Mouse (Mus musculus) heart, embryonic 14.5 days (tissue): ENCODE results near the gene Fkbpl. TPM values are rescaled to one million over a fixed set of nuclear protein-coding genes. Genes with fewer than 3 reads are reported as not detected.
A peak's percentile ranks its signal among the peaks of the same experiment; 100 is the strongest.

ENCODE experiments used
- ATAC-seq: fragments of 200-750 bp; cut with Nextera tagmentation; 2 replicates; pipeline ENCODE4 v1.8.0; 2017; ENCODE audit warnings: low read depth, moderate TSS enrichment; ENCODE audit not compliant: insufficient number of reproducible peaks, insufficient read depth, low FRiP score
- H3K27ac ChIP-seq, 2 experiments: fragments of 200-500 bp in 1 of 2; fragments of 300-500 bp in 1 of 2; sonication (generic) in 1 of 2; replicated peaks in 1 of 2; 2 replicates each; pipeline ENCODE4 v1.5.1; 2012 to 2014; ENCODE audit warnings: low read depth in 2 of 2, low read length in 2 of 2, control low read depth in 1 of 2, mild to moderate bottlenecking in 1 of 2, mixed read lengths in 1 of 2; ENCODE audit not compliant: control insufficient read depth in 1 of 2, insufficient read depth in 1 of 2
- H3K27me3 ChIP-seq: fragments of 300-500 bp; sonication (generic); 2 replicates; pipeline ENCODE4 v1.6.1; 2014; ENCODE audit warnings: mild to moderate bottlenecking, low read length, control low read depth; ENCODE audit not compliant: control insufficient read depth, insufficient read depth
- H3K36me3 ChIP-seq: fragments of 300-500 bp; sonication (generic); 2 replicates; pipeline ENCODE4 v1.6.1; 2014; ENCODE audit warnings: mild to moderate bottlenecking, control low read depth, low read length, mixed read lengths; ENCODE audit not compliant: control insufficient read depth, insufficient read depth
- H3K4me1 ChIP-seq, 2 experiments: fragments of 200-500 bp in 1 of 2; fragments of 300-500 bp in 1 of 2; sonication (generic) in 1 of 2; 2 replicates each; pipeline ENCODE4 v1.6.1; 2012 to 2014; ENCODE audit warnings: low read length in 2 of 2, control low read depth in 1 of 2, mixed read lengths in 1 of 2; ENCODE audit not compliant: control insufficient read depth in 2 of 2, insufficient read depth in 2 of 2
- H3K4me2 ChIP-seq: fragments of 300-500 bp; sonication (generic); 2 replicates; pipeline ENCODE4 v1.6.1; 2014; ENCODE audit warnings: mild to moderate bottlenecking, low read length
- H3K4me3 ChIP-seq, 2 experiments: fragments of 200-500 bp in 1 of 2; fragments of 300-500 bp in 1 of 2; sonication (generic) in 1 of 2; 2 replicates each; pipeline ENCODE4 v1.5.1; 2012 to 2014; ENCODE audit warnings: low read length in 2 of 2, mild to moderate bottlenecking in 2 of 2, control low read depth in 1 of 2, low read depth in 1 of 2, moderate library complexity in 1 of 2; ENCODE audit not compliant: control insufficient read depth in 1 of 2, insufficient read depth in 1 of 2
- H3K9ac ChIP-seq: fragments of 300-500 bp; sonication (generic); 2 replicates; pipeline ENCODE4 v1.6.1; 2014; ENCODE audit warnings: mild to moderate bottlenecking, low read length
- H3K9me3 ChIP-seq: fragments of 300-500 bp; sonication (generic); 2 replicates; pipeline ENCODE4 v1.6.1; 2016; ENCODE audit warnings: low read length, control low read depth; ENCODE audit not compliant: control insufficient read depth
- WGBS: fragments of 180-500 bp; shearing (Covaris S2); extraction: QIAGEN DNeasy Blood & Tissue Kit; methylation state at CpG from one replicate; pipeline ENCODE4 v1.1.7; 2014; 5-methylcytosine and 5-hydroxymethylcytosine counted together
- polyA plus RNA-seq: library from polyadenylated mRNA; unstranded; fragments of >200 nt; fragmentation: Nextera tagmentation; extraction: Ambion mirVana; gene quantifications from 2 replicates; pipeline ENCODE4 v1.2.1, GENCODE M21; 2014

Gene Fkbpl
- polyA plus RNA-seq, 1 experiment from 2014 or later = 8.9 TPM

- no peak for ATAC-seq
These were observed 35.6 kb downstream of the Fkbpl start for GRCm38 (mm10) chr17:34680191-34680590.

DNA sequence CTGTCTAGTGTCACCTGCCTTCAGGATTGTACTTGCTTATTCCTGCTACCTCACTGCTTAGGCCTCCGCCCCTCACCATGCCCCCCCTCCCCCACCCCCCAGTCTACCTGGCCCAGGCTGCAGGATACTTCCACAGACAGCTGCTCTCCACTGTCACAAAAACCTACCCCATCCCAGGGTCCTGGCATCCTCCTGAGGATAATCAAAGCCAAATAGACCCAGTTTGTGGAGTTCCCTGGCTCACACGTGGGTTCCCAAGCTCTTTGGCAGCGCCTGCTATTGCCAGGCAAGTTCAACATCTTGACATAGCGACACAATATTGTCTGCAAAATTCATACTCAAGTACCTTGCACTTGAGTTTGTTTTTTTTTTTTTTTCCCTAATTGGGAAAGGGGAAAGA, 36.1 kb downstream of the Fkbpl start:
- no peak overlapping the region for H3K4me3 ChIP-seq
- ATAC-seq = no peak
- WGBS = 85% methylated on average over 3 of the region's 4 CpGs
- H3K9ac ChIP-seq = no peak overlapping the region
- no peak overlapping the region for H3K27ac ChIP-seq
- H3K4me1 ChIP-seq = peaks cover 40 to 43% of the 10 kb centered on the region in 2 experiments; a peak in 3 of 4 replicates
- no peak overlapping the region for H3K4me2 ChIP-seq
- no peaks in the 10 kb centered on the region for H3K9me3 ChIP-seq
- peaks cover 24% of the 10 kb centered on the region for H3K27me3 ChIP-seq
- H3K36me3 ChIP-seq = no peaks in the 10 kb centered on the region

More at GRCm38 (mm10) chr17:34680191-34680590, 35.6 kb downstream of the Fkbpl start:
- Histone ChIP-seq H3K36me3 (no peaks in the 10 kb centered on the region), H3K9ac (no peak overlapping the region), H3K27me3 (peaks cover 24% of the 10 kb centered on the region), H3K4me2 (no peak overlapping the region), H3K9me3 (no peaks in the 10 kb centered on the region), H3K27ac (no peak overlapping the region), H3K4me1 (peaks cover 40 to 43% of the 10 kb centered on the region in 2 experiments), H3K4me3 (no peak overlapping the region)
- 76% methylated on average over 19 of the region's 26 CpGs for WGBS

DNA sequence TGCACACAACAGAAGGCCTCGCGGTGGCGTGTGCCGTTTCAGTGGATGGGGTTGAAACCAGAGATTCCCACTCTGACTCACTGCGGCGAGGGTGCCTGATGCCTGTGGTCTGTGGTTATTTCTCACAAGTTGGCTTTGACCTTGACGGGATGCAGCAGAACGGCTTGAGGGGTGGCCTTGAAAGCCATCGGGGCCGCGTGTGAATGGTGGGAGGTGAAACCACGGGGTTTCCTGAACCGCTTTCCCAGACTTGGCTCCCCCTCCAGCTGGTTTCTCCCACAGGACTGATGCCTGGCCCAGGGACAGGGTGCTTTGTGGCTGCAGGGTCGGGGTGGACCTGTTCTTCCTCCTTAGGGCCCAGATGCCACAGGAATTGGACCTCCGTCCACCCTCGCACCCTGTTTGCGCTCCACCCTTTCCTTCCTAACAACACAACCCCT, 36.6 kb downstream of the Fkbpl start:
- Histone ChIP-seq H3K4me3 (no peak overlapping the region), H3K36me3 (no peaks in the 10 kb centered on the region), H3K27ac (no peak overlapping the region), H3K4me2 (no peak overlapping the region), H3K9me3 (no peaks in the 10 kb centered on the region), H3K4me1 (peaks cover 37 to 42% of the 10 kb centered on the region in 2 experiments; a peak in 3 of 4 replicates), H3K9ac (no peak overlapping the region), H3K27me3 (peaks cover 24% of the 10 kb centered on the region)
- ATAC-seq = no peak
- 65% methylated on average over 17 of the region's 17 CpGs for WGBS

DNA sequence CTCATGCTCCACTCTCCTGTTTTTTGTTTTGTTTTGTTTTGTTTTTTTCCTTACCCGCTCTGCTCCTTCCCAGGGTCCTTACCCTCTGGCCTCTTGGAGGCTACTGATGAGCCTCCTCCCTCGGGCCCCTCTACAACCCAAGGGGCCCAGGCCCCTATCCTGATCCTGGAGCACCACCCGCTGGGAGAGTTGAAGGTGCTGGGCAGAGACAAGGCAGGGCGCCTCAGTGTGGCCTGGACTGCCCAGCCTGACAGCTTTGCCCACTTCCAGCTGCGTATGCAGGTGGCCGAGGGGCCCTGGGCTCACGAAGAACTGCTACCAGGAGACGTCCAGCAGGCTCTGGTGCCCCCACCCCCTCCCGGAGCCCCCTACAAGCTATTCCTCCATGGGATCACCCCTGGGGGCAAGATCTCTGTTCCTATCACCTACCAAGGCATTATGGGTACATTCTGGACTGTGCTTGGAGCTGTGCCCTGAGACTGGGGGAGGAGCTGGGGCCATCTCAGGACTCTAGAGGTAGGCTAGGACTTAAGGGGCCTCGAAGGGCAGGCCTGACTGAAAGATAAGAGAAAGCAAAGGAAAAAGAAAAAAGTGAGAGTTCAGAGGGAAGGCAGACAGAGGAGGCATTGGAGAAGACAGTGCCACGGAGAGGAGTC, 37.4 kb downstream of the Fkbpl start:
- Histone ChIP-seq H3K9me3 (no peaks in the 10 kb centered on the region), H3K27me3 (peaks cover 24% of the 10 kb centered on the region), H3K9ac (peak overlapping the region; percentile 31; the same call in 1 of the 2 replicates), H3K4me2 (no peak overlapping the region), H3K4me3 (no peak overlapping the region), H3K4me1 (peaks cover 37 to 39% of the 10 kb centered on the region in 2 experiments; a peak in 3 of 4 replicates), H3K36me3 (no peaks in the 10 kb centered on the region), H3K27ac (no peak overlapping the region)
- ATAC-seq = no peak
- 58% methylated on average over 11 of the region's 11 CpGs for WGBS

- no peak overlapping the region for H3K9ac ChIP-seq
- H3K27me3 ChIP-seq = peaks cover 22% of the 10 kb centered on the region
- H3K36me3 ChIP-seq = no peaks in the 10 kb centered on the region
- H3K4me2 ChIP-seq = no peak overlapping the region
- no peak overlapping the region for H3K27ac ChIP-seq
- H3K4me3 ChIP-seq = no peak overlapping the region
- no peak for ATAC-seq
- H3K4me1 ChIP-seq = peaks cover 37 to 39% of the 10 kb centered on the region in 2 experiments; a peak in 3 of 4 replicates
- 75% methylated on average over 8 of the region's 8 CpGs for WGBS
- H3K9me3 ChIP-seq = no peaks in the 10 kb centered on the region
These were observed 38.6 kb downstream of the Fkbpl start for GRCm38 (mm10) chr17:34683179-34683578.

DNA sequence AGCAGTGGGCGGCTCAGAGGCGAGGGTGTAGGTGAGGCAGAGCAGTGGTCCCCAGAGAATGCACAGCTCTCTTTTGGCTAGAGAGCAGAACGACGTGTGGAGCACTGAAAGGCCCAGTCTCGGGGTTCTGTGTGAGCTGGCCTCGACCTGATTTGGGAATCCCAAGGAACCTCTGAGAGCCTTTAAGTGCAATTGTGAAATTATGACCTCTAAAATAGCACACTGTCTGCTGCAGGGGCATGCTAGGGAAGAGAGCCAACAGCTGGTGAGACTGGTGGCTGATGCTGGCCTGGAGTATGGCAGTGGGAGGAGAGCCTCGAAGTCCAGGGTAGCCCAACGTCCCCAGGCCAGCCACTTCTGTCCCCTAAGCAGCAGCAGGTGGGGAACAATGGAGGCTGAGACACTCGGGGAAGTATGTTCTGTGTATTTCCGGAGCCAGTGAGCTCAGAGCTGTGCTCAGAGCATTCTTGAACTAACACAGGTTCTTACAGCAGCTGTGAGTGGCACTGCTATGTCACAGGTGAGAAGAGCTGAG, 39.2 kb downstream of the Fkbpl start:
- no peak overlapping the region for H3K4me2 ChIP-seq
- no peaks in the 10 kb centered on the region for H3K9me3 ChIP-seq
- H3K27ac ChIP-seq = no peak overlapping the region
- H3K9ac ChIP-seq = no peak overlapping the region
- no peak for ATAC-seq
- WGBS = 57% methylated on average over 10 of the region's 10 CpGs
- no peak overlapping the region for H3K4me3 ChIP-seq
- H3K36me3 ChIP-seq = no peaks in the 10 kb centered on the region
- peaks cover 37 to 39% of the 10 kb centered on the region in 2 experiments; a peak in 3 of 4 replicates for H3K4me1 ChIP-seq
- peaks cover 16% of the 10 kb centered on the region for H3K27me3 ChIP-seq

GRCm38 (mm10) chr17:34684253-34684893, 39.8 kb downstream of the Fkbpl start:
- Histone ChIP-seq H3K27ac (peak overlapping the region; percentile 7 to 65; a peak in 3 of 4 replicates), H3K4me2 (no peak overlapping the region), H3K4me3 (no peak overlapping the region), H3K4me1 (peaks cover 37 to 39% of the 10 kb centered on the region in 2 experiments; a peak in 3 of 4 replicates), H3K27me3 (peaks cover 10% of the 10 kb centered on the region), H3K9me3 (no peaks in the 10 kb centered on the region), H3K36me3 (no peaks in the 10 kb centered on the region), H3K9ac (no peak overlapping the region)
- ATAC-seq = no peak
- 31% methylated on average over 9 of the region's 9 CpGs for WGBS
